Mouse (Mus musculus): ENCODE data around the gene Hcn3.

- TF ChIP-seq MYOG (IDR thresholded peaks at IDR 0.05; ENCODE audit: control insufficient read depth in 1 of 3, insufficient read depth in 1 of 3, insufficient read length in 2 of 3, low read depth in 2 of 3) (no peak), POLR2A (IDR thresholded peaks at IDR 0.05; ENCODE audit: insufficient read length, low read depth) (no peak), POLR2AphosphoS2 (IDR thresholded peaks at IDR 0.05; ENCODE audit: insufficient read length, low read depth) (no peak), USF1 (IDR thresholded peaks at IDR 0.05; ENCODE audit: low read depth) (no peak), TCF12 (IDR thresholded peaks at IDR 0.05; ENCODE audit: insufficient read depth, poor library complexity, severe bottlenecking) (no peak), E2F4 (IDR thresholded peaks at IDR 0.05; ENCODE audit: insufficient read depth) (no peak), TCF3 (IDR thresholded peaks at IDR 0.05; ENCODE audit: insufficient read length, low read depth) (no peak), MAX (IDR thresholded peaks at IDR 0.05; ENCODE audit: low read depth) (no peak), CEBPB (IDR thresholded peaks at IDR 0.05; ENCODE audit: insufficient read depth, poor library complexity, severe bottlenecking) (no peak), REST (IDR thresholded peaks at IDR 0.05; ENCODE audit: insufficient read depth, insufficient read length) (no peak), MYOD1 (IDR thresholded peaks at IDR 0.05; ENCODE audit: control insufficient read depth in 1 of 3, insufficient read length in 2 of 3, low read depth in 2 of 3) (no peak), SRF (IDR thresholded peaks at IDR 0.05; ENCODE audit: control insufficient read depth, insufficient read length, low read depth) (no peak)
These were observed 6.9 kb upstream of the Hcn3 start for GRCm38 (mm10) chr3:89166945-89167344.
